Mouse (Mus musculus) embryonic facial prominence, embryonic 13.5 days (tissue): ENCODE measurements around the gene Samd13. TPM values are rescaled to one million over a fixed set of nuclear protein-coding genes. Genes with fewer than 3 reads are reported as not detected.

Experiments used
- ATAC-seq: fragments of 200-750 bp; cut with Nextera tagmentation; 2 replicates; pipeline ENCODE4 v1.8.0; 2017; ENCODE audit warnings: low read depth; ENCODE audit not compliant: insufficient number of reproducible peaks, insufficient read depth, low FRiP score, low TSS enrichment
- H3K27ac ChIP-seq: fragments of 300-500 bp; sonication (generic); 2 replicates; pipeline ENCODE4 v1.5.1; 2015; ENCODE audit warnings: moderate library complexity, mild to moderate bottlenecking, inconsistent platforms
- H3K27me3 ChIP-seq: fragments of 300-500 bp; sonication (generic); 2 replicates; pipeline ENCODE4 v1.6.1; 2015; ENCODE audit warnings: mild to moderate bottlenecking, inconsistent platforms
- H3K36me3 ChIP-seq: fragments of 300-500 bp; sonication (generic); 2 replicates; pipeline ENCODE4 v1.6.1; 2015; ENCODE audit warnings: mild to moderate bottlenecking, inconsistent platforms
- H3K4me1 ChIP-seq: fragments of 300-500 bp; sonication (generic); 2 replicates; pipeline ENCODE4 v1.6.1; 2015; ENCODE audit warnings: inconsistent platforms
- H3K4me2 ChIP-seq: fragments of 300-500 bp; sonication (generic); 2 replicates; pipeline ENCODE4 v1.6.1; 2015; ENCODE audit warnings: moderate library complexity, mild to moderate bottlenecking, inconsistent platforms
- H3K4me3 ChIP-seq: fragments of 300-500 bp; sonication (generic); 2 replicates; pipeline ENCODE4 v1.5.1; 2015; ENCODE audit warnings: mild to moderate bottlenecking, inconsistent platforms
- H3K9ac ChIP-seq: fragments of 300-500 bp; sonication (generic); 2 replicates; pipeline ENCODE4 v1.6.1; 2015; ENCODE audit warnings: mild to moderate bottlenecking, inconsistent platforms
- H3K9me3 ChIP-seq: fragments of 300-500 bp; sonication (generic); 2 replicates; pipeline ENCODE4 v1.6.1; 2016; ENCODE audit warnings: inconsistent platforms
- WGBS: fragments of 180-500 bp; shearing (Covaris S2); methylation state at CpG from one replicate; pipeline ENCODE4 v1.1.7; 2015; ENCODE audit warnings: mixed read lengths; 5-methylcytosine and 5-hydroxymethylcytosine counted together
- polyA plus RNA-seq: library from polyadenylated mRNA; unstranded; fragments of >200 nt; fragmentation: Nextera tagmentation; extraction: Ambion mirVana; gene quantifications from 2 replicates; pipeline ENCODE4 v1.2.1, GENCODE M21; 2015

The Samd13 gene
- polyA plus RNA-seq, 1 experiment from 2014 or later, result 1.4 TPM

GRCm38 (mm10) chr3:146611261-146611660 lies 74.1 kb downstream of the Samd13 start:
- H3K27ac ChIP-seq, result no peak overlapping the region
- ATAC-seq, result no peak
- H3K4me2 ChIP-seq, result no peak overlapping the region
- H3K4me3 ChIP-seq, result no peak overlapping the region
- no peaks in the 10 kb centered on the region for H3K4me1 ChIP-seq
- H3K9me3 ChIP-seq, result no peaks in the 10 kb centered on the region
- WGBS, result 86% methylated on average over 4 of the region's 4 CpGs
- no peaks in the 10 kb centered on the region for H3K27me3 ChIP-seq
- no peaks in the 10 kb centered on the region for H3K36me3 ChIP-seq
- no peak overlapping the region for H3K9ac ChIP-seq

GRCm38 (mm10) chr3:146610322-146610721 lies 75.1 kb downstream of the Samd13 start:
- no peak overlapping the region for H3K9ac ChIP-seq
- H3K36me3 ChIP-seq, result no peaks in the 10 kb centered on the region
- H3K27me3 ChIP-seq, result no peaks in the 10 kb centered on the region
- no peak overlapping the region for H3K4me3 ChIP-seq
- no peaks in the 10 kb centered on the region for H3K9me3 ChIP-seq
- H3K27ac ChIP-seq, result no peak overlapping the region
- H3K4me2 ChIP-seq, result no peak overlapping the region
- no peaks in the 10 kb centered on the region for H3K4me1 ChIP-seq
- WGBS, result 85% methylated on average over 10 of the region's 10 CpGs
- no peak for ATAC-seq

GRCm38 (mm10) chr3:146607368-146607767 lies 78.0 kb downstream of the Samd13 start:
- no peak overlapping the region for H3K27ac ChIP-seq
- H3K27me3 ChIP-seq, result no peaks in the 10 kb centered on the region
- H3K9me3 ChIP-seq, result no peaks in the 10 kb centered on the region
- H3K9ac ChIP-seq, result no peak overlapping the region
- H3K4me1 ChIP-seq, result no peaks in the 10 kb centered on the region
- H3K4me2 ChIP-seq, result no peak overlapping the region
- no peak for ATAC-seq
- H3K36me3 ChIP-seq, result no peaks in the 10 kb centered on the region
- 49% methylated on average over 1 of the region's 1 CpGs for WGBS
- H3K4me3 ChIP-seq, result no peak overlapping the region

- H3K9me3 ChIP-seq, result no peaks in the 10 kb centered on the region
- ATAC-seq, result no peak
- H3K36me3 ChIP-seq, result no peaks in the 10 kb centered on the region
- no peak overlapping the region for H3K4me2 ChIP-seq
- WGBS, result 80% methylated on average over 9 of the region's 9 CpGs
- H3K9ac ChIP-seq, result no peak overlapping the region
- H3K4me1 ChIP-seq, result no peaks in the 10 kb centered on the region
- no peaks in the 10 kb centered on the region for H3K27me3 ChIP-seq
- H3K4me3 ChIP-seq, result no peak overlapping the region
- no peak overlapping the region for H3K27ac ChIP-seq
Measured at GRCm38 (mm10) chr3:146604647-146605046, 80.7 kb downstream of the Samd13 start.

GRCm38 (mm10) chr3:146602531-146602930 lies 82.9 kb downstream of the Samd13 start:
- H3K4me2 ChIP-seq, result no peak overlapping the region
- no peaks in the 10 kb centered on the region for H3K36me3 ChIP-seq
- H3K27ac ChIP-seq, result no peak overlapping the region
- H3K9me3 ChIP-seq, result no peaks in the 10 kb centered on the region
- no peaks in the 10 kb centered on the region for H3K4me1 ChIP-seq
- no peak overlapping the region for H3K4me3 ChIP-seq
- no peak overlapping the region for H3K9ac ChIP-seq
- ATAC-seq, result no peak
- 86% methylated on average over 3 of the region's 3 CpGs for WGBS
- H3K27me3 ChIP-seq, result no peaks in the 10 kb centered on the region

GRCm38 (mm10) chr3:146601205-146601604 lies 84.2 kb downstream of the Samd13 start:
- Histone ChIP-seq H3K36me3 (no peaks in the 10 kb centered on the region), H3K4me2 (no peak overlapping the region), H3K9ac (no peak overlapping the region), H3K9me3 (no peaks in the 10 kb centered on the region), H3K4me3 (no peak overlapping the region), H3K4me1 (no peaks in the 10 kb centered on the region), H3K27ac (no peak overlapping the region), H3K27me3 (no peaks in the 10 kb centered on the region)
- ATAC-seq, result no peak
- 92% methylated on average over 2 of the region's 2 CpGs for WGBS

GRCm38 (mm10) chr3:146599198-146599900 lies 86.0 kb downstream of the Samd13 start:
- H3K4me1 ChIP-seq, result no peaks in the 10 kb centered on the region
- H3K9ac ChIP-seq, result no peak overlapping the region
- WGBS, result 89% methylated on average over 6 of the region's 6 CpGs
- no peaks in the 10 kb centered on the region for H3K9me3 ChIP-seq
- no peak overlapping the region for H3K4me3 ChIP-seq
- H3K4me2 ChIP-seq, result no peak overlapping the region
- no peak overlapping the region for H3K27ac ChIP-seq
- no peak for ATAC-seq
- H3K27me3 ChIP-seq, result no peaks in the 10 kb centered on the region
- no peaks in the 10 kb centered on the region for H3K36me3 ChIP-seq

- H3K27me3 ChIP-seq, result no peaks in the 10 kb centered on the region
Measured at GRCm38 (mm10) chr3:146598411-146598810, 87.0 kb downstream of the Samd13 start.

GRCm38 (mm10) chr3:146596864-146597263 lies 88.5 kb downstream of the Samd13 start:
- H3K4me1 ChIP-seq, result no peaks in the 10 kb centered on the region
- no peak overlapping the region for H3K4me3 ChIP-seq
- no peaks in the 10 kb centered on the region for H3K36me3 ChIP-seq
- no peak overlapping the region for H3K27ac ChIP-seq
- no peak overlapping the region for H3K9ac ChIP-seq
- H3K9me3 ChIP-seq, result no peaks in the 10 kb centered on the region
- H3K4me2 ChIP-seq, result no peak overlapping the region
- no peak for ATAC-seq
- WGBS, result 87% methylated on average over 7 of the region's 7 CpGs
- no peaks in the 10 kb centered on the region for H3K27me3 ChIP-seq

More at GRCm38 (mm10) chr3:146598411-146598810, 87.0 kb downstream of the Samd13 start:
- Histone ChIP-seq H3K4me3 (no peak overlapping the region), H3K4me2 (no peak overlapping the region), H3K36me3 (no peaks in the 10 kb centered on the region), H3K4me1 (no peaks in the 10 kb centered on the region), H3K9me3 (no peaks in the 10 kb centered on the region), H3K9ac (no peak overlapping the region), H3K27ac (no peak overlapping the region)
- ATAC-seq, result no peak
- 71% methylated on average over 6 of the region's 6 CpGs for WGBS

- no peak overlapping the region for H3K9ac ChIP-seq
- H3K27ac ChIP-seq, result no peak overlapping the region
- no peak overlapping the region for H3K4me2 ChIP-seq
- ATAC-seq, result no peak
- no peaks in the 10 kb centered on the region for H3K36me3 ChIP-seq
- 81% methylated on average over 8 of the region's 8 CpGs for WGBS
- H3K4me3 ChIP-seq, result no peak overlapping the region
- no peaks in the 10 kb centered on the region for H3K27me3 ChIP-seq
- no peaks in the 10 kb centered on the region for H3K9me3 ChIP-seq
- no peaks in the 10 kb centered on the region for H3K4me1 ChIP-seq
Measured at GRCm38 (mm10) chr3:146596387-146596786, 89.0 kb downstream of the Samd13 start.

- H3K9me3 ChIP-seq, result no peaks in the 10 kb centered on the region
- 86% methylated on average over 6 of the region's 6 CpGs for WGBS
- H3K36me3 ChIP-seq, result no peaks in the 10 kb centered on the region
- ATAC-seq, result no peak
- H3K27ac ChIP-seq, result no peak overlapping the region
- no peaks in the 10 kb centered on the region for H3K4me1 ChIP-seq
- no peak overlapping the region for H3K4me3 ChIP-seq
- no peaks in the 10 kb centered on the region for H3K27me3 ChIP-seq
- H3K9ac ChIP-seq, result no peak overlapping the region
- H3K4me2 ChIP-seq, result no peak overlapping the region
Measured at GRCm38 (mm10) chr3:146595440-146595839, 90.0 kb downstream of the Samd13 start.
